Mouse (Mus musculus): ENCODE results near the gene Gm6525. TPM values are rescaled to one million over a fixed set of nuclear protein-coding genes. Genes with fewer than 3 reads are reported as not detected.

The Gm6525 gene
- polyA plus RNA-seq, 1 experiment from 2014 or later = 0.28 TPM

GRCm38 (mm10) chr3:84172406-84172805 is 1.5 kb upstream of the Gm6525 start:
- no peaks in the 10 kb centered on the region for H3K9me3 ChIP-seq (replicated peaks)
- H3K4me1 ChIP-seq (replicated peaks) = no peaks in the 10 kb centered on the region
- no peak overlapping the region for H3K4me3 ChIP-seq (replicated peaks)
- H3K36me3 ChIP-seq (replicated peaks) = no peaks in the 10 kb centered on the region
- ATAC-seq (ENCODE audit: insufficient read depth) = no peak
- no peak overlapping the region for H3K4me2 ChIP-seq
- no peaks in the 10 kb centered on the region for H3K27me3 ChIP-seq
- WGBS (ENCODE audit: insufficient replicate concordance) = 35% methylated on average over 11 of the region's 11 CpGs
- H3K27ac ChIP-seq (replicated peaks) = no peak overlapping the region
- H3K9ac ChIP-seq = no peak overlapping the region

GRCm38 (mm10) chr3:84175337-84176315 is 1.7 kb downstream of the Gm6525 start:
- H3K4me2 ChIP-seq = no peak overlapping the region
- WGBS (ENCODE audit: insufficient replicate concordance) = 47% methylated on average over 7 of the region's 7 CpGs
- ATAC-seq (ENCODE audit: insufficient read depth) = no peak

GRCm38 (mm10) chr3:84177834-84178233 is 3.9 kb downstream of the Gm6525 start:
- 46% methylated on average over 2 of the region's 2 CpGs for WGBS (ENCODE audit: insufficient replicate concordance)
- no peaks in the 10 kb centered on the region for H3K27me3 ChIP-seq
- ATAC-seq (ENCODE audit: insufficient read depth) = no peak
- no peaks in the 10 kb centered on the region for H3K36me3 ChIP-seq (replicated peaks)
- no peak overlapping the region for H3K27ac ChIP-seq (replicated peaks)
- 0 out of 2 replicates have a peak, but pooled peaks cover 4% of the 10 kb centered on the region for H3K4me1 ChIP-seq (replicated peaks)
- no peak overlapping the region for H3K4me3 ChIP-seq (replicated peaks)
- no peak overlapping the region for H3K9ac ChIP-seq
- H3K4me2 ChIP-seq = no peak overlapping the region
- H3K9me3 ChIP-seq (replicated peaks) = no peaks in the 10 kb centered on the region

More at GRCm38 (mm10) chr3:84175337-84176315, 1.7 kb downstream of the Gm6525 start:
- Histone ChIP-seq H3K27ac (replicated peaks) (no peak overlapping the region), H3K27me3 (no peaks in the 10 kb centered on the region), H3K9me3 (replicated peaks) (no peaks in the 10 kb centered on the region), H3K4me3 (replicated peaks) (no peak overlapping the region), H3K9ac (no peak overlapping the region), H3K36me3 (replicated peaks) (no peaks in the 10 kb centered on the region), H3K4me1 (replicated peaks) (0 out of 2 replicates have a peak, but pooled peaks cover 4% of the 10 kb centered on the region)

- Histone ChIP-seq H3K27me3 (no peaks in the 10 kb centered on the region), H3K4me3 (replicated peaks) (no peak overlapping the region), H3K9me3 (replicated peaks) (no peaks in the 10 kb centered on the region), H3K36me3 (replicated peaks) (no peaks in the 10 kb centered on the region), H3K27ac (replicated peaks) (no peak overlapping the region), H3K4me1 (replicated peaks) (0 out of 2 replicates have a peak, but pooled peaks cover 4% of the 10 kb centered on the region), H3K9ac (no peak overlapping the region), H3K4me2 (no peak overlapping the region)
- 62% methylated on average over 2 of the region's 2 CpGs for WGBS (ENCODE audit: insufficient replicate concordance)
- no peak for ATAC-seq (ENCODE audit: insufficient read depth)
Observed at GRCm38 (mm10) chr3:84180304-84180703, 6.4 kb downstream of the Gm6525 start.

GRCm38 (mm10) chr3:84181102-84181501 is 7.2 kb downstream of the Gm6525 start:
- Histone ChIP-seq H3K4me3 (replicated peaks) (no peak overlapping the region), H3K27ac (replicated peaks) (no peak overlapping the region), H3K9me3 (replicated peaks) (no peaks in the 10 kb centered on the region), H3K36me3 (replicated peaks) (no peaks in the 10 kb centered on the region), H3K27me3 (no peaks in the 10 kb centered on the region), H3K4me1 (replicated peaks) (0 out of 2 replicates have a peak, but pooled peaks cover 4% of the 10 kb centered on the region), H3K4me2 (no peak overlapping the region), H3K9ac (no peak overlapping the region)
- WGBS (ENCODE audit: insufficient replicate concordance) = 49% methylated on average over 8 of the region's 8 CpGs
- no peak for ATAC-seq (ENCODE audit: insufficient read depth)

GRCm38 (mm10) chr3:84181717-84182116 is 7.8 kb downstream of the Gm6525 start:
- no peak overlapping the region for H3K27ac ChIP-seq (replicated peaks)
- H3K9ac ChIP-seq = no peak overlapping the region
- no peak overlapping the region for H3K4me2 ChIP-seq
- H3K27me3 ChIP-seq = no peaks in the 10 kb centered on the region
- H3K9me3 ChIP-seq (replicated peaks) = no peaks in the 10 kb centered on the region
- no peak for ATAC-seq (ENCODE audit: insufficient read depth)
- WGBS (ENCODE audit: insufficient replicate concordance) = 65% methylated on average over 4 of the region's 4 CpGs
- 0 out of 2 replicates have a peak, but pooled peaks cover 4% of the 10 kb centered on the region for H3K4me1 ChIP-seq (replicated peaks)
- no peak overlapping the region for H3K4me3 ChIP-seq (replicated peaks)
- no peaks in the 10 kb centered on the region for H3K36me3 ChIP-seq (replicated peaks)

- Histone ChIP-seq H3K27me3 (peaks cover 40% of the 10 kb centered on the region), H3K9me3 (replicated peaks) (no peaks in the 10 kb centered on the region), H3K4me3 (replicated peaks) (no peak overlapping the region), H3K36me3 (replicated peaks) (peaks cover 5% of the 10 kb centered on the region; the same call in 1 of the 2 replicates), H3K4me1 (replicated peaks) (no peaks in the 10 kb centered on the region; the same call in 1 of the 2 replicates), H3K9ac (no peak overlapping the region), H3K4me2 (peak overlapping the region; percentile 44), H3K27ac (replicated peaks) (no peak overlapping the region)
- 20% methylated on average over 10 of the region's 10 CpGs for WGBS (ENCODE audit: insufficient replicate concordance)
- ATAC-seq (ENCODE audit: insufficient read depth) = no peak
Observed at GRCm38 (mm10) chr3:84189629-84190173, 15.8 kb downstream of the Gm6525 start.

GRCm38 (mm10) chr3:84190513-84191061 is 16.7 kb downstream of the Gm6525 start:
- H3K4me2 ChIP-seq = peak overlapping the region; percentile 44
- 6% methylated on average over 41 of the region's 41 CpGs for WGBS (ENCODE audit: insufficient replicate concordance)
- peak overlapping the region; percentile 29 for H3K4me3 ChIP-seq (replicated peaks)
- H3K4me1 ChIP-seq (replicated peaks) = no peaks in the 10 kb centered on the region; the same call in 1 of the 2 replicates
- no peaks in the 10 kb centered on the region for H3K9me3 ChIP-seq (replicated peaks)
- peaks cover 40% of the 10 kb centered on the region for H3K27me3 ChIP-seq
- no peak overlapping the region for H3K27ac ChIP-seq (replicated peaks)
- ATAC-seq (ENCODE audit: insufficient read depth) = no peak
- H3K36me3 ChIP-seq (replicated peaks) = peaks cover 5% of the 10 kb centered on the region; the same call in 1 of the 2 replicates
- H3K9ac ChIP-seq = no peak overlapping the region; the same call in 1 of the 2 replicates

GRCm38 (mm10) chr3:84191141-84191881 is 17.4 kb downstream of the Gm6525 start:
- Histone ChIP-seq H3K9ac (no peak overlapping the region), H3K36me3 (replicated peaks) (peaks cover 5% of the 10 kb centered on the region; the same call in 1 of the 2 replicates), H3K9me3 (replicated peaks) (no peaks in the 10 kb centered on the region), H3K4me1 (replicated peaks) (no peaks in the 10 kb centered on the region; the same call in 1 of the 2 replicates), H3K27ac (replicated peaks) (no peak overlapping the region), H3K4me2 (peak overlapping the region; percentile 44; the same call in 1 of the 2 replicates), H3K27me3 (peaks cover 40% of the 10 kb centered on the region), H3K4me3 (replicated peaks) (no peak overlapping the region)
- 32% methylated on average over 21 of the region's 21 CpGs for WGBS (ENCODE audit: insufficient replicate concordance)
- no peak for ATAC-seq (ENCODE audit: insufficient read depth)

- H3K9ac ChIP-seq = no peak overlapping the region
- no peak overlapping the region for H3K27ac ChIP-seq (replicated peaks)
- no peak for ATAC-seq (ENCODE audit: insufficient read depth)
- H3K4me3 ChIP-seq (replicated peaks) = no peak overlapping the region
- H3K4me1 ChIP-seq (replicated peaks) = no peaks in the 10 kb centered on the region; the same call in 1 of the 2 replicates
- no peak overlapping the region for H3K4me2 ChIP-seq
- H3K36me3 ChIP-seq (replicated peaks) = peaks cover 5% of the 10 kb centered on the region; the same call in 1 of the 2 replicates
- peaks cover 40% of the 10 kb centered on the region for H3K27me3 ChIP-seq
- no peaks in the 10 kb centered on the region for H3K9me3 ChIP-seq (replicated peaks)
- 55% methylated on average over 4 of the region's 4 CpGs for WGBS (ENCODE audit: insufficient replicate concordance)
Observed at GRCm38 (mm10) chr3:84193881-84194280, 20.0 kb downstream of the Gm6525 start.
